Mouse (Mus musculus) liver, postnatal 0 days (tissue): ENCODE measurements around the gene Adrb1. TPM values are rescaled to one million over a fixed set of nuclear protein-coding genes. Genes with fewer than 3 reads are reported as not detected.

Experiments
- ATAC-seq: fragments of 200-750 bp; cut with Nextera tagmentation; 2 replicates; pipeline ENCODE4 v1.8.0; 2017; ENCODE audit warnings: mild to moderate bottlenecking, moderate library complexity
- DNase-seq: peaks from one replicate; pipeline ENCODE4 v3.0.0-alpha.2; 2016
- H3K27ac ChIP-seq: fragments of 300-500 bp; sonication (generic); 2 replicates; pipeline ENCODE4 v1.5.1; 2014; ENCODE audit warnings: antibody characterized with exemption, moderate library complexity, mild to moderate bottlenecking, low read depth
- H3K27me3 ChIP-seq: fragments of 300-500 bp; sonication (generic); 2 replicates; pipeline ENCODE4 v1.6.1; 2014; ENCODE audit warnings: low read length, control low read depth, mixed read lengths; ENCODE audit not compliant: insufficient read depth
- H3K36me3 ChIP-seq: fragments of 300-500 bp; sonication (generic); replicated peaks from 2 replicates; pipeline ENCODE4 v1.6.1; 2014; ENCODE audit warnings: mild to moderate bottlenecking, control low read depth, low read length, moderate library complexity, mixed read lengths; ENCODE audit not compliant: insufficient read depth
- H3K4me1 ChIP-seq: fragments of 300-500 bp; sonication (generic); 2 replicates; pipeline ENCODE4 v1.6.1; 2014; ENCODE audit warnings: antibody characterized with exemption, mild to moderate bottlenecking, control low read depth; ENCODE audit not compliant: insufficient read depth
- H3K4me2 ChIP-seq: fragments of 300-500 bp; sonication (generic); 2 replicates; pipeline ENCODE4 v1.6.1; 2014; ENCODE audit warnings: low read depth, mild to moderate bottlenecking, low read length, moderate library complexity, mixed read lengths
- H3K4me3 ChIP-seq: fragments of 300-500 bp; sonication (generic); 2 replicates; pipeline ENCODE4 v1.5.1; 2014; ENCODE audit warnings: low read depth, low read length
- H3K9ac ChIP-seq: fragments of 300-500 bp; sonication (generic); replicated peaks from 2 replicates; pipeline ENCODE4 v1.6.1; 2014; ENCODE audit warnings: mild to moderate bottlenecking, moderate library complexity
- H3K9me3 ChIP-seq: fragments of 300-500 bp; sonication (generic); 2 replicates; pipeline ENCODE4 v1.6.1; 2016; ENCODE audit warnings: mild to moderate bottlenecking, control low read depth, low read length, mixed read lengths
- CTCF ChIP-seq: sonication (generic); IDR thresholded peaks from 2 replicates; pipeline ENCODE4 v1.5.1; 2016; ENCODE audit warnings: antibody characterized with exemption, low read depth
- EP300 ChIP-seq: IDR thresholded peaks from 2 replicates; pipeline ENCODE4 v1.6.1; 2016; ENCODE audit warnings: antibody characterized with exemption, low read depth, mild to moderate bottlenecking
- WGBS: fragments of 180-500 bp; shearing (Covaris S2); extraction: QIAGEN DNeasy Blood & Tissue Kit; methylation state at CpG from one replicate; pipeline ENCODE4 v1.1.7; 2014; ENCODE audit not compliant: insufficient replicate concordance; 5-methylcytosine and 5-hydroxymethylcytosine counted together
- polyA plus RNA-seq: library from polyadenylated mRNA; unstranded; fragments of >200 nt; fragmentation: Nextera tagmentation; extraction: Ambion mirVana; gene quantifications from 2 replicates; pipeline ENCODE4 v1.2.1, GENCODE M21; 2015

Gene Adrb1
- polyA plus RNA-seq, 1 experiment from 2014 or later = 0.63 TPM

- Histone ChIP-seq H3K9ac (no peak overlapping the region), H3K27me3 (no peaks in the 10 kb centered on the region), H3K4me3 (no peak overlapping the region), H3K27ac (no peak overlapping the region), H3K36me3 (no peaks in the 10 kb centered on the region), H3K9me3 (no peaks in the 10 kb centered on the region), H3K4me1 (peaks cover 11% of the 10 kb centered on the region), H3K4me2 (no peak overlapping the region)
- TF ChIP-seq EP300 (no peak), CTCF (no peak)
- 71% methylated on average over 7 of the region's 7 CpGs for WGBS
- DNase-seq (no peak), ATAC-seq (no peak)
Observed at GRCm38 (mm10) chr19:56679992-56680391, 42.0 kb upstream of the Adrb1 start.

GRCm38 (mm10) chr19:56682297-56682696 lies 39.7 kb upstream of the Adrb1 start:
- H3K27ac ChIP-seq = no peak overlapping the region
- no peak overlapping the region for H3K9ac ChIP-seq
- DNase-seq (no peak), ATAC-seq (no peak)
- H3K36me3 ChIP-seq = no peaks in the 10 kb centered on the region
- no peak overlapping the region for H3K4me2 ChIP-seq
- TF ChIP-seq EP300 = no peak
- no peak for TF ChIP-seq CTCF
- WGBS = 78% methylated on average over 7 of the region's 7 CpGs
- H3K4me1 ChIP-seq = peaks cover 11% of the 10 kb centered on the region
- no peaks in the 10 kb centered on the region for H3K27me3 ChIP-seq
- H3K9me3 ChIP-seq = no peaks in the 10 kb centered on the region
- H3K4me3 ChIP-seq = no peak overlapping the region

GRCm38 (mm10) chr19:56682843-56683242 lies 39.2 kb upstream of the Adrb1 start:
- Histone ChIP-seq H3K9me3 (no peaks in the 10 kb centered on the region), H3K4me2 (no peak overlapping the region), H3K9ac (no peak overlapping the region), H3K27me3 (no peaks in the 10 kb centered on the region), H3K4me3 (no peak overlapping the region), H3K27ac (no peak overlapping the region), H3K4me1 (peaks cover 7% of the 10 kb centered on the region), H3K36me3 (no peaks in the 10 kb centered on the region)
- no peak for TF ChIP-seq EP300
- no peak for DNase-seq
- WGBS = 63% methylated on average over 7 of the region's 7 CpGs
- ATAC-seq = no peak

- ATAC-seq = no peak
- 64% methylated on average over 7 of the region's 7 CpGs for WGBS
- TF ChIP-seq CTCF (no peak), EP300 (no peak)
- Histone ChIP-seq H3K27ac (no peak overlapping the region), H3K36me3 (no peaks in the 10 kb centered on the region), H3K9me3 (no peaks in the 10 kb centered on the region), H3K4me2 (no peak overlapping the region), H3K9ac (no peak overlapping the region), H3K4me3 (no peak overlapping the region), H3K27me3 (no peaks in the 10 kb centered on the region), H3K4me1 (peaks cover 15% of the 10 kb centered on the region)
- DNase-seq = no peak
Observed at GRCm38 (mm10) chr19:56685515-56685914, 36.5 kb upstream of the Adrb1 start.

GRCm38 (mm10) chr19:56686218-56686617 lies 35.8 kb upstream of the Adrb1 start:
- H3K27me3 ChIP-seq = no peaks in the 10 kb centered on the region
- H3K4me2 ChIP-seq = no peak overlapping the region
- H3K27ac ChIP-seq = no peak overlapping the region
- no peaks in the 10 kb centered on the region for H3K36me3 ChIP-seq
- H3K9me3 ChIP-seq = no peaks in the 10 kb centered on the region
- TF ChIP-seq EP300 (no peak), CTCF (no peak)
- WGBS = 84% methylated on average over 12 of the region's 12 CpGs
- DNase-seq (no peak), ATAC-seq (no peak)
- no peak overlapping the region for H3K4me3 ChIP-seq
- peaks cover 15% of the 10 kb centered on the region for H3K4me1 ChIP-seq
- H3K9ac ChIP-seq = no peak overlapping the region

- no peak for ATAC-seq
- no peak for TF ChIP-seq EP300
- TF ChIP-seq CTCF = no peak
Observed at GRCm38 (mm10) chr19:56687026-56687635, 34.9 kb upstream of the Adrb1 start.

DNA sequence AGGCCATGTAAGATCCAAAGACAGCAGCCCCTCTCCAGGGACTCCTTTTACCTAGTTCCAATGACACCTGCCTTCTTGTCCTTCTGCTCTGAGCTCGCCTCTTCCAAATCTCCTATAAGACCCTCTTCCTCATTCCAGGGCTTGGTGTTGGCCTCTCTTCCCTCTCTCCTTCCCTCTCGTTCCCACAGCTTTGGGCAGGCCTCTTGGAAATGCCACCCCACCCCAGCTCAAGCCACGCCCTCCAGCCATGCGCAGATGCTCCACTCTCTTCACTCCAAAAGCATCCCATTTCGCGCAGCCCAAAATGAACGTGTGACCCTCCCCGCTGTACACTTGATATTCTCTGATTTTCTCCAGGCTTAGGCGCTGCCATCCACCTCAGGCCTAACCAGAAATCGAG lies 34.3 kb upstream of the Adrb1 start:
- no peak for ATAC-seq
- Histone ChIP-seq H3K4me1 (peaks cover 15% of the 10 kb centered on the region), H3K4me3 (no peak overlapping the region), H3K9ac (no peak overlapping the region), H3K27me3 (no peaks in the 10 kb centered on the region), H3K9me3 (no peaks in the 10 kb centered on the region), H3K4me2 (no peak overlapping the region), H3K27ac (no peak overlapping the region), H3K36me3 (no peaks in the 10 kb centered on the region)
- no peak for DNase-seq
- TF ChIP-seq CTCF (no peak), EP300 (no peak)
- WGBS = 81% methylated on average over 10 of the region's 10 CpGs

More at GRCm38 (mm10) chr19:56687026-56687635, 34.9 kb upstream of the Adrb1 start:
- H3K9ac ChIP-seq = no peak overlapping the region
- H3K4me2 ChIP-seq = no peak overlapping the region
- no peaks in the 10 kb centered on the region for H3K27me3 ChIP-seq
- H3K9me3 ChIP-seq = no peaks in the 10 kb centered on the region
- 65% methylated on average over 8 of the region's 8 CpGs for WGBS
- DNase-seq = no peak
- no peak overlapping the region for H3K4me3 ChIP-seq
- no peak overlapping the region for H3K27ac ChIP-seq
- H3K4me1 ChIP-seq = peaks cover 15% of the 10 kb centered on the region
- no peaks in the 10 kb centered on the region for H3K36me3 ChIP-seq
